Mouse (Mus musculus): ENCODE measurements at regions not wholly inside any gene's neighbourhood (a gene's known extent, or its start where the extent isn't known, plus 50 kb on each side); places are given as distances from the start of the nearest gene placed in this dataset.

DNA sequence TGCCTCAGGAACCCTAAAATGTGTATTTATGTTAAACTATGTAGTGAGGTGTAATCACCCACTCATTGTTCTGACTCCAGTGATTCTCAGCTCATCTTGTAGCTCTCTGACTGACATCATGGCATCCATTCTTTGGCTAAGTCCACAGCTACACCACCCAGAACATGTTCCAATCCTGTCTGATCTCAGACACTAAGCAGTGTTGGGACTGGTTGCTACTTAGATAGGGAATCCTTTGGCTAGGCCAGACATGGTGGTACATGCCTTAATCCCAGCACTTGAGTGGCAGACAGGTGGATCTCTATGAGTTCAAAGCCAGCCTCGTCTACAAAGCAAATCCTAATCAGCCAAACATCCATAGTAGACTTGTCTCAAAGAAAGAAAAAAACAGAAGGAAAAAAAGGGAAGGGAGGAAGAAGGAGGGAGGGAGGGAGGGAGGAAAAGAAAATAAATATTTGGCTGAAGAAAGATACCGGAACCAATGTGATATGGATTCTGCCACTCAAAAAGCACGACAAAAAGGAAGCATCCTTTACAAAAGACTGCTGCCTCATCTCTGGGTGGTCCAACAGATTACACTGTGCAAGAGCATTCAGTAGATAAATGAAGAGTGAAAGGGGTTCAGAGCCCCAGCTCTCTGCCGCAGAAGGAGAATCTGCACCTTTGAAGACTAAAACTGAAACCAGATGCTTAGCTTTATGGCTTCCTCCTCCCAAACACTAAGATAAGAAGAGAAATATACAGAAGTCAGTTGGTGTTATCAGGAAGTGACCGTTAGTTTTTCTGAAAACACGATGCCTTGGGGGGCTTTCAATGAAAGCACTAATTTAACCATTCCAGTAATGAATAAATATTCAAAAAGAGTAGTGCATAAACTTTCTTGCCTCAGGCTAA, 51.5 kb upstream of the Med13 start:
- no peak for DNase-seq (ENCODE audit: low spot score)

DNA sequence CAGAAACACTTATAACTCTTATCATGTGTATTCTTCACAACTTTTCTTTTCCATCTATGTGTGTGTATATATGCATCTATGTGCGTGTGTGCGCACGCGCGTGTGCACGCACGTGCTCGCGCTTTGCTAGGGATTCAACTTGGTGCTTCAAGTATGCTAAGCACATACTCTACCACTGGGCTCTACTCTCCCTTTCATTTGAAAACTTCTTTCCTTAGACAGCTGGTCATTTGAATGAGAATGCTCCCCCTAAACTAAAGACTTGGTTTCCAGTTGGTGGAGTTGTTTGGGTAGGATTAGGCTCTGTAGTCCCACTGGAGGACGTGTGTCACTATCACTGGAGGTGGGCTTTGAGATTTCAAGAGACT, 52.2 kb upstream of the Med13 start:
- no peak for DNase-seq (ENCODE audit: low spot score)

DNA sequence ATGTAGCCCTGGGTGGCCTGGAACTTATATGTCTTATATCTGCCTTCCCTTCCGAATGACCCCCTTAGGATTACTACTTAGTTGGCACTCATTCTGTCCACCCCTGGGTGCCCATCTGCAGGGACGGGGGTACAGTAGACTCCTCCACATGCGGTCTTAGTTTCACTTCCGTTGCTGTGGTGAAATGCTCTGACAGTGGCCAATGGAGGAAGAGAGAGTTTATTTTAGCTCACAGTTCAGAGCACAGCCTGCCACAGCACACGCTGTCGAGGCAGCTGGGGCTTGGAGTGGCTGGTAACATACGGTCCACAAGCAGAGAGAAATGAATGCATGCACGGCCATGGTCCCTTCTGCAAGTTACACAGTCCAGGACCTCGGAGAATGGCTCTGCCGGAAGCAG, 53.1 kb upstream of the Med13 start:
- no peak for DNase-seq (ENCODE audit: low spot score)

DNA sequence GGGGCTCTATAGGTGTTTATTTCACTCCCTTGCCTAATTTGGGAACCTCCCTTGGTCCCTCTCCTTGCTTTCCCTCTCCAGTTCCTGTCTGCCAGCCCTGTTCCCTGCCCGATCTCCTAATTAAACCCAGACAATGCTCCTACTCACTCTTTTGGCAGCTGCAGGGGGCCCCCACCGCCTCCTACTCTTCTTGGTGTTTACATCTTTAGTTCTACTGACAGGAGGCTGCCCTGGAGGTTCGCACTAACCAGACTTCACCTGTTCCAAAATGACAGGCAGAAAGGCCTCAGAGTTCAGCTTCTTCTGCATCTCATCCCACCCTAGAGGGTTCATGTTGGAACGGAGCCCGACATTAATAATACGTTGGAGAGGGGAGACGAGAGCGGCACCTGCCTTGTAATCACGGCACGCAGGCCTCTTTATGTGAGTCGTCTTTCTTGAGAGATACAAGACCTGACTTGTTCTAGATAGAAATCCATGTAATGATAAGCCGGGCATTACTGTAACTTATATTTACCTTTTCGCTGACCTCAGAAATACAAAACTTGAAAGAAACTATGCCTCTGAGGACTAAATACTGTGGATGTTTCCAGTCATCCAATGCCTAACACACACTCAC, 55.5 kb upstream of the Med13 start:
- DNase-seq (ENCODE audit: low spot score): peak; percentile 12

DNA sequence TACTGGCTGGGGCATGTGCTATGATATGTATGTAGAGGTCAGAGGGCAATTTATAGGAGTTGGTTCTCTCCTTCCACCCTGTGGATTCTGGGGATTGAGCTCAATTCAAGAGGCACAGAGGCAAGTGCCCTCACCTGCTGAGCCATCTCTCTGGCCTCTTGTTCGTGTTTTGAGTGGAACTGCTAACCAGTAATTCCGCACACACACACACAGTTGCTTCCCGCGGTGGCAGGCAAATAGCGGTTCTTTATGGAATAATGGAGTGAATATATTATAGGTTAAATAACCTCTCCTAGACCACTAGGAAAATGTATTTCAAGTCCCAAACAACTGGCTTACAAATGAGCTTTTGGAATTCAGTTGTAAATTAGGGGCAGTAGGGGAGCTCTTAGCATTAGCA, 59.1 kb upstream of the Med13 start:
- DNase-seq (ENCODE audit: low spot score): no peak

DNA sequence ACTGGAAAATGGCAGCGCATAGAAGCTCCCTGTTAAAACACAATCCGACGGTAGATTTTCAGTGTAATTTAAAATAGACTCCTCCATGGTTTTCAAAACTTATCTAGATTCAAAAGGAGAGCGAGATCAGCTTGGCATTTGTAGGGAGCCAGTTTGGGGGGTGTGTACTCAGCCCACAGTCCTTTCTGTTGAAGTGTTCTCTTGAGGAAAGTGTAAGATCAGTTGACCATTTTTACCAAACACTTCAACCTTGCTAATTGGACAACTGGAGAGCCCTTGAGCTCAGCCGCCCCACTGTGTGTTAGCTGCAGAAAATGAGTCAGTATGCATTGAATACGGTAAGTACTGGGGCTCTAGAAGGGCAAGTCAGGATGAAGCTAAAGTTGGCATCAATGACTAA, 59.8 kb upstream of the Med13 start:
- DNase-seq (ENCODE audit: low spot score): no peak

DNA sequence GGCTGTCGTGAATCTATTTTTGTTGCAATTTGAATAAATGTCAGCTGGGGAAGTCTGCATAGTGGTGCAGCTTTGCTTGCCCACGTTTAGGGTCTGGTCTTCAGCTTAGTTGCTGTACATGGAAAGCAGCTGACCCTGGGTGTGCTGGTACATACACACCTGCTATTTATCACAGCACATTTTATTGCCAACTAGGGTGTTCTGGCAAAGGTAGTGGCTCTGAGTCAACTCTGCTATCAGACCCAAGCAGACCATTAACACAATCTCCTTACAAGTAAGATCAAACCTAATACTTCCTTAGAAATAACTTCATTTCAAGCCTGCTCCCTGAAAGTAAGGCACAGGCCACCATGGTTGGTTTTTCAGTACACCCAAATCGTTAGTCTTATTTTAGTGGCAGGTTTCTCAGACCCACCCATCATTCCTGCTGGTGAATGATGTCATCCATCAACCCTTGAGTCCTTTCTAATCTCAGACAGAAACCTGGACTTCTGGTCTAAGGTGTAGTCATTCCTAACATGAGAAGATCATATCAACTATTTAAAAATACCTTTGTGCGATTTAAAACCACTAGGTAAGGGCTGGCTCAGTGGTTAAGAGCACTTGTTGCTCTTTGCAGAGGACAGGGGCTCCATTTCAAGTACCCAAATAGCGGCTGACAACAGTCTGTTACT, 62.5 kb upstream of the Med13 start:
- DNase-seq (ENCODE audit: low spot score): no peak

DNA sequence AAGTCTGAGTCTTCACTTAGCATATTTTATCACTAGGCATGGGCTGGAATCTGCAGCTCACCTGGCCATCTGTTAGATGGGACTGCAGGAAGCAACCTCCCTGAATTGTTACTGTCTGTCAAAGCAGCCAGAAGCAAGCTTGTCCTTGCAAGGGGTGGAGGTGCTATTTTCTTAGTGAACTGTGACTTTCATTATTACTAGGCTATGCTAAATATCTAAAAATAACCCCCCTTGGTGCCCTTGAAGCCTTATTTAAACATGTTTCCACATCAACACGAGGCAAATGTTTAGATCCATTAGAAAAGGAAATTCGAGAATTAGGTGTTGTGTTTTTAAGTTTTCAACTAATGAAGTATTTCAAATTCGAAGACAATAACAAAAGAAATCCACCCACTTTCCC, 55.5 kb upstream of the Rnft1 start:
- DNase-seq (ENCODE audit: low spot score): no peak

DNA sequence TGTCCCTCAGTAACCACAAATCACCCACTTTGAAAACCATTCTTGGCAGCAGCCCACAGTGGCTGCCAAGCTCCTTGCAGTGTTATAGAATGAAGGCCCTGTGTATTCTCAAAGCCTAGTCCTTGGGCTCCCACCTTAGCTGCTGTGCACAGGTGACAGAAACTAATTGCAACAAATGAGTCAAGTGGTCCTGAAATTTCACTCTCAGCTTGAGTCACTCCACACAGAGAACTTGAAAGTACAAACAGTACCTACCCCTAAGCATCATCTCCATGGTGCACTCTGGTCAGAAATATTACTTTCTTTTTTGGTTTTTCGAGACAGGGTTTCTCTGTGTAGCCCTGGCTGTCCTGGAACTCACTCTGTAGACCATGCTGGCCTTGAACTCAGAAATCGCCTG, 54.2 kb upstream of the Rnft1 start:
- no peak for DNase-seq (ENCODE audit: low spot score)

DNA sequence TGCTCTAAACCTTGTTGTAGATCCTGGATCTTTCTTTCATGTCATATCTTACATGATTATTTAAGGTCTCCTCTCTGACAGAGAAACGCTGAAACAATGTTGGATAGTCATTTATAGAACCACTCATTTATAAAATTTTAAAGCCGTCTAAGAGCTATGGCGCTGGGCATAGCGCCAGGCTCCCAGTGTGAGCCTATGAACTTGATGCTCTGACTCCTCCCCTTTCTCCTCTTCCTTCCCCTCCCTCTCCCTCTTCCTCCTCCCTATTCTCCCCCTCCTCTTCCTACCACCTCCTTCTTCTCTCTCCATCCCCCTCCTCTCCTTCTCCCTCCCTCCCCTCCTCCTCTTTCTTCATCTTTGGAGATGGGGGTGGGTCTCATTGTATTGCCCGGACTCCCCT, 52.9 kb upstream of the Rnft1 start:
- no peak for DNase-seq (ENCODE audit: low spot score)

DNA sequence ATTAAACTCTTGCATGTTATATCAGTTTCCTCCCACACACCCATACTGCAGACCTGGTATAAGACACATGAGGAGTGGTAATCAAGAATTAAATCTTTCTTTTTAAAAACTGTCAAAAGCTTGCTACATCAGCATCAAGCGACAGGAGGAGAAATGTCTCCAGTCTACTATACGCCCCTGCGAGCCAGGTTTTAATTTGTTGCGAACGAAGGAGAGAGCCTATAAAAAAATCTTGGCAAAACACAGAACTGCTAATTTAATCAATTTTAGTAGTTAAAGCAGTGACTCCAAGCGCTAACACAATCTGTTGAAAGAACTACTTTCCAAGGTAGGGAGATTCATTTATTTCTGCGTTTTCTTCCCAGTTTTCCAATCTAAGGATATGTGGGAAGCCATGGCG, 50.4 kb upstream of the Rnft1 start:
- no peak for DNase-seq (ENCODE audit: low spot score)

All from urinary bladder, postnatal 14 days (tissue).